Mouse (Mus musculus): ENCODE results near the gene Slc29a3.

DNA sequence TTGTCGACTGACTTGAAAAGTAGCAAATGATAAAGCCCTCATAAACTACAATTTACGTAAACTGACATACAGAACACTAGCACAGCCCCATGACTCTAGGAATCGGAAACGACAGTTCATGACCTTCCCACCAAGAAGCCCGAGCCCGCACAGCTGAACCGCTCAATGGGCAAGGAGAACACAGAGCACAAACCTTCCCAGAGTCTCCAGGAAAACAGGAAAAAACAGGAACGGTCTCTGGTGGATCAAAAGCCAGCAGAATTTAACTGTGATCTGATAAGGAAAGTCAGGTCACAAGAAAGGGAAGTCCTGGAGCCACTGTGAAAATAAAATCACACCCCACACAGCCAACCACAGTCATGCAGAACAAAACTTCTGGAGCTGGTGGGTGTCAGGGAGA, 82.4 kb downstream of the Slc29a3 start:
- TF ChIP-seq CTCF (IDR thresholded peaks at IDR 0.05; ENCODE audit: low read depth) (no peak), EP300 (IDR thresholded peaks at IDR 0.05; ENCODE audit: low read depth) (no peak)
